Mouse (Mus musculus) lung, embryonic 16.5 days (tissue): ENCODE measurements at regions not wholly inside any gene's neighbourhood (a gene's known extent, or its start where the extent isn't known, plus 50 kb on each side); places are given as distances from the start of the nearest gene placed in this dataset.

Experiments used
- ATAC-seq: fragments of 200-750 bp; cut with Nextera tagmentation; 2 replicates; pipeline ENCODE4 v1.8.0; 2017; ENCODE audit warnings: low read depth, mild to moderate bottlenecking, moderate library complexity
- H3K27ac ChIP-seq: fragments of 300-500 bp; sonication (generic); 2 replicates; pipeline ENCODE4 v1.5.1; 2014; ENCODE audit warnings: mild to moderate bottlenecking, control low read depth, low read length
- H3K27me3 ChIP-seq: fragments of 300-500 bp; sonication (generic); 2 replicates; pipeline ENCODE4 v1.6.1; 2014; ENCODE audit warnings: low read depth, low read length, mixed read lengths; ENCODE audit not compliant: control insufficient read depth, insufficient read depth
- H3K36me3 ChIP-seq: fragments of 300-500 bp; sonication (generic); 2 replicates; pipeline ENCODE4 v1.6.1; 2014; ENCODE audit warnings: low read length; ENCODE audit not compliant: control insufficient read depth, insufficient read depth
- H3K4me1 ChIP-seq: fragments of 300-500 bp; sonication (generic); replicated peaks from 2 replicates; pipeline ENCODE4 v1.6.1; 2014; ENCODE audit warnings: low read length, mixed read lengths; ENCODE audit not compliant: control insufficient read depth, insufficient read depth
- H3K4me2 ChIP-seq: fragments of 300-500 bp; sonication (generic); 2 replicates; pipeline ENCODE4 v1.6.1; 2014; ENCODE audit warnings: low read depth, low read length, control low read depth
- H3K4me3 ChIP-seq: fragments of 300-500 bp; sonication (generic); 2 replicates; pipeline ENCODE4 v1.5.1; 2014; ENCODE audit warnings: mild to moderate bottlenecking, low read length, control low read depth
- H3K9ac ChIP-seq: fragments of 300-500 bp; sonication (generic); 2 replicates; pipeline ENCODE4 v1.6.1; 2014; ENCODE audit warnings: low read length, control low read depth
- H3K9me3 ChIP-seq: fragments of 300-500 bp; sonication (generic); 2 replicates; pipeline ENCODE4 v1.6.1; 2016; ENCODE audit warnings: low read length; ENCODE audit not compliant: control insufficient read depth
- WGBS: fragments of 180-500 bp; shearing (Covaris S2); extraction: QIAGEN DNeasy Blood & Tissue Kit; methylation state at CpG from one replicate; pipeline ENCODE4 v1.1.7; 2014; 5-methylcytosine and 5-hydroxymethylcytosine counted together

DNA sequence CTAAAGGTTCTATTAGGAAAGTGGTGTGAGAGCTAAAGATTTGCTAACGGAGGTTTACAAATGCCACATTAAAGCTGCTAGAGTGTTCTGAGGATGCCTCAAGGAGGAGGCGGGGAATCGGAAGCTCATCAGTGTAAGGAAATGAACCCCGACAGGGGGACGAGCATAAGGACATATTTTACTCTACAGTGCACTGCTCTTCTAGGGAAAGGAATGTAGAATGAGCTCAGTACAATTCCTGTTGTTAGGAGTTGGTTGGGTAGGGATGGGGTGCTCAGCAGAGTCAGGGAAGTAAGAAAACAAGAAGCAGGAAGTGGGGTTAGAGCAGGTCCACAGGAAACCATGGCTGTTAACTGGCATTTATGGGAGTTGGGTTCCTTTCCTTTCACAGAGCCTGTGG lies 54.6 kb downstream of the Mex3b start:
- Histone ChIP-seq H3K4me3 (no peak overlapping the region), H3K9me3 (no peaks in the 10 kb centered on the region), H3K9ac (no peak overlapping the region), H3K4me1 (no peaks in the 10 kb centered on the region), H3K27ac (no peak overlapping the region), H3K27me3 (no peaks in the 10 kb centered on the region), H3K4me2 (no peak overlapping the region), H3K36me3 (no peaks in the 10 kb centered on the region)
- ATAC-seq = no peak
- 59% methylated on average over 5 of the region's 5 CpGs for WGBS

DNA sequence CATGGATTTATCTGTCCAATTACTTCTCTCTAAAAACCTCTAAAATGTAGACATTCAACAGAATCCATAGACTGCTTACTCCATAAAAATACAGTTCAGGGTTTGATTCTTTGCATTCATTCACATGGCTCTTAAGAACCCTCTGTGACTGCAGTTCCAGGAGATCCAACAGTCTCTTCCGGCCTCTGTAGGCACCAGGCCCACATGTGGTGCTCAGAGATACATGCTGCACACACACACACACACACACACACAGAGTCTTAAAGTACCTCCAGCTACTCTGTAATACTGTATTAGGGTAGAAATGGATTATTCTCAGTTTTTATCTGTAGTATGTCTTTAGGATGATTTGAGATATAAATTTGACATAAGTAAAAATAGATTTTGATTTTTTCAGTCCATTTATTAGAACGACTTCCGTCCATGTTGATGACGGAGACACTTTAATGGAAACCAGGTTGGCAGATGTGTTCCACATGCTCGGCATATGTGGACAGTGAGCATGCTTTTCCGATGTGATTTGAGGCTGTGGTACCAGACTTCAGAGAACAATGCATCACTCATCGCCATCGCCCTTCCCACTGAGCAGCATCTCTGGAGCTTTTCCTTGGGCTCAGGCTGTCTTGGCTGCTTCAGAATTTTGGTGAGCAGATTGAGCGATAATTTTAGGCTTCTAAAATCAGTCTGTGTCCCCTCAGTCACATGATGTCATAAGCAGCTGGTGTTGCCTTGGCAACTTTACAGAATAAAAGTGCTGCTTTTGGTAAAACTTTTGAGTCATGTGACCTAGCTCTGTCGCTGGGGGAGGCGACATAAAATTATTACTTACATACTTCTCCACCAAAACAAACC lies 56.3 kb downstream of the Mex3b start:
- 58% methylated on average over 11 of the region's 11 CpGs for WGBS
- no peaks in the 10 kb centered on the region for H3K4me1 ChIP-seq
- H3K27ac ChIP-seq = no peak overlapping the region
- no peaks in the 10 kb centered on the region for H3K36me3 ChIP-seq
- no peak overlapping the region for H3K9ac ChIP-seq
- peak; percentile 34; the same call in 1 of the 2 replicates for ATAC-seq
- no peaks in the 10 kb centered on the region for H3K27me3 ChIP-seq
- no peaks in the 10 kb centered on the region for H3K9me3 ChIP-seq
- H3K4me3 ChIP-seq = no peak overlapping the region
- H3K4me2 ChIP-seq = no peak overlapping the region

DNA sequence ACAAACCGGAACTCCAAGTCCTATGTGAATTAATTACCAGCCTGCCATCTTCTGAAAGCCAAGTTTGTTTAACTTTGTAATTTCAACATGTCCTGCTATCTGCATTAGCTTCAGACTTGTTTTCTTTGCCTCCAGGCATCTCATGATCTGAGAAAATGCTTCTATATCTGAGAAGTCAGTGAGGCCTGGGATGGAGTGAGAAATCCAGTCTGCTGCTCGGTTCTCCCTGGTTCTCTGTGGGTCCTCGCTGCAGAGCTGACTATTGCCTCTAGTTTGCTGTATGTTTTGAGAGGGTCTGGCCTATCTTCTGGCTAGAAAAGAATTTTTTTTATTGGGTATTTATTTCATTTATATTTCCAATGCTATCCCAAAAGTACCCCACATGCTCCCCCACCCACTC lies 57.0 kb downstream of the Mex3b start:
- H3K27me3 ChIP-seq = no peaks in the 10 kb centered on the region
- H3K4me3 ChIP-seq = no peak overlapping the region
- no peak overlapping the region for H3K27ac ChIP-seq
- no peak for ATAC-seq
- WGBS = 52% methylated on average over 3 of the region's 3 CpGs
- no peak overlapping the region for H3K9ac ChIP-seq
- no peaks in the 10 kb centered on the region for H3K36me3 ChIP-seq
- no peak overlapping the region for H3K4me2 ChIP-seq
- no peaks in the 10 kb centered on the region for H3K4me1 ChIP-seq
- H3K9me3 ChIP-seq = no peaks in the 10 kb centered on the region

DNA sequence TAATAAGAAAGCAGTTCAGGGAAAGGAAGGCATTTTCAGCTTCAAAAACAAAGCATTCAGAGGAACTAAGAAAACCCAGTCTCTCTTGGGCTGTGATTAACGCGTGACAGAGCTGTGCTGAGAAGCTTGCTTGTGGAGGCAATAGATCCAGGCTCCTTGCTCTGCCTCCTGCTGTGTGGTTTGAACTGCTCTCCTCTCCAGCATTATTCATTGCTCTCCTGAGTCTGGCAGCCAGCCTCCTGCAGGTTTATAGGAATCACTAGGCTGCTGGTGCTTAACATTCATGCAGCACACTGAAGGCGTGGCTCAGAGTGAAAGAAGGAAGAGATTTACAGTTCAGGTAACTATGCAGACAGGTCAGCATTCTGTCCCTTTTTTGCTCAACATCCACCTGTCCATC lies 71.2 kb downstream of the Mex3b start:
- H3K36me3 ChIP-seq = no peaks in the 10 kb centered on the region
- ATAC-seq = no peak
- no peaks in the 10 kb centered on the region for H3K9me3 ChIP-seq
- H3K27ac ChIP-seq = no peak overlapping the region
- no peak overlapping the region for H3K9ac ChIP-seq
- no peaks in the 10 kb centered on the region for H3K27me3 ChIP-seq
- no peaks in the 10 kb centered on the region for H3K4me1 ChIP-seq
- WGBS = 63% methylated on average over 3 of the region's 3 CpGs
- H3K4me3 ChIP-seq = no peak overlapping the region
- H3K4me2 ChIP-seq = no peak overlapping the region

DNA sequence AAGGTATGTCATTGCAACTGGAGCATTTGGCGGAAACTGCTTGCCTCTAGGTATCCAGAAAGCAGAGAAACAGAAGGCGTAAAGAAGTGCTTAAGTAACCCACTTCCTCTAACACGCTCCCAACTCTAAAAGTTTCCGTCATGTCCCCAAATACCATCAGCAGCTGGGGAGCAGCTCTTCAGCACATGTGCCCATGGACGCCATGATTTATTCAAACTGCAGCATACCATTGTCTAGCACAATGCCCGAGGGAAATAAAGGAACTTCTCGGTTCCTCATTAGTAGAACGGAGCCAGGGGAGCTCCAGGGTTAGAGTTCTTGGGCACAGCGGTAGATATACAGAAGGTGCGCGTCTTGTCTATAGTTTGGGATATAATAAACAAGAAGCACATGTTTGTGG lies 72.4 kb downstream of the Mex3b start:
- no peak for ATAC-seq
- 90% methylated on average over 11 of the region's 11 CpGs for whole genome bisulfite sequencing
- H3K4me2 ChIP-seq = no peak overlapping the region

DNA sequence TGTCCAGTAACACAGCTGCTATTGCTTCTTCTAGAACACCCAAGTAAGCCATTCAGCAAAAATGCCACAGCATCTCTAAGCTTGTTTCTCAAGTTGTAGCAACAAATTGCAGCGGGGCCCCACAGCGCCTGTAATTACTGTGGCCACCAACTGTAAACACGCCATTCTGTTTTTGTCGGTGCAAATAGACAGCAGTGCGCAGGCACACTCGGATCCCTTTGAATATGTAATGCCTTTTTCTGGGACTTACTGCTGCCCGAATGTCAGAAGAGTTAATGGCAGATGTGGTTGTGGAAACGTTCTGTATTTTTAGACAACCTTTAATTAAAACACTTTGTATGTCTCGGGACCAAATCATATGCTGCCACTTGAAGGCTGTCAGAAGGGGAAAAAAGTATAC lies 76.2 kb downstream of the Mex3b start:
- no peak overlapping the region for H3K27ac ChIP-seq
- H3K4me3 ChIP-seq = no peak overlapping the region
- no peak overlapping the region for H3K4me2 ChIP-seq
- peak; percentile 43; the same call in 1 of the 2 replicates for ATAC-seq
- H3K27me3 ChIP-seq = no peaks in the 10 kb centered on the region
- H3K9ac ChIP-seq = no peak overlapping the region
- WGBS = 49% methylated on average over 9 of the region's 9 CpGs
- no peaks in the 10 kb centered on the region for H3K4me1 ChIP-seq
- no peaks in the 10 kb centered on the region for H3K36me3 ChIP-seq
- H3K9me3 ChIP-seq = no peaks in the 10 kb centered on the region

More for the DNA sequence above, 72.4 kb downstream of the Mex3b start:
- Histone ChIP-seq H3K4me3 (no peak overlapping the region), H3K27me3 (no peaks in the 10 kb centered on the region), H3K9me3 (no peaks in the 10 kb centered on the region), H3K27ac (no peak overlapping the region), H3K36me3 (no peaks in the 10 kb centered on the region), H3K9ac (no peak overlapping the region), H3K4me1 (no peaks in the 10 kb centered on the region)

DNA sequence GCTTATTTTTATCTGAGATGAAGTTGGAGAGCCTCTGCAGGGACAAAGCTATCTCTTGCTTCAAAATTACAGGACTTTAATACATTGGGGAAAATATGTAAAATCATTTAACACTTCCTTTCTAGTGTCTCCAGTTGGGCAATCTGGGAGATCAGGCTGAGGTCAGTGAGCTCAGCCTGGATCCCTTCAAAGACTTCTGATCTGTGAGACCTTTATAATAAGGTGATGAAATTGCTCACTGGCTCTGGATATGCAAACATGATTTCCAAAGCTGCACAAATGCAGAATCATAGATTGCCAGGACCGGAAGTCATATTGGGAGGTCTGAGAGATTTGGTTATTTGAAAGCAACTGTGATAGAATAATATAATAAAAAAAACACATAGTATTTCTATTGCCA lies 76.7 kb downstream of the Mex3b start:
- H3K4me2 ChIP-seq = no peak overlapping the region
- H3K27me3 ChIP-seq = no peaks in the 10 kb centered on the region
- 64% methylated on average over 1 of the region's 1 CpGs for WGBS
- H3K4me1 ChIP-seq = no peaks in the 10 kb centered on the region
- H3K9ac ChIP-seq = no peak overlapping the region
- H3K9me3 ChIP-seq = no peaks in the 10 kb centered on the region
- no peak overlapping the region for H3K4me3 ChIP-seq
- H3K36me3 ChIP-seq = no peaks in the 10 kb centered on the region
- ATAC-seq = peak; percentile 62; the same call in 1 of the 2 replicates
- no peak overlapping the region for H3K27ac ChIP-seq

DNA sequence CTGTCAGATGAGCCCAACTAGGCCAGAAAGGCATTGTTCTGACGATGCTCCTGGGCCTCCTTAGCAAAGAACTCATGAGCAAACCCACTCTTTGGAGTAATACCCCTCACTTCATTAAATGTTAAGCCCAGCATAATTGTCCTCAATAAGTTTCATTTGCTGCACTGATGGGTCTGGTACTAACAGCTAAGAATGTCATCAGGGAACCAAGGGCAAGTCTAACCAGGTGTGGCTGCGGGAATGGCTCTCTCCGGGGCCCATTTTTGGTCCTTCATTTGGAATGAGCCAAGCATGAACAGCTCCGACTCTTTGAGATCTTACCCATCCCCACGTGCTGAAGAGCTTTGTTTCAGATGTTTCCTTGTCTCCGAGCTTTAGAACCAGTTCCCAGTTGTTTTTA lies 82.2 kb downstream of the Mex3b start:
- no peaks in the 10 kb centered on the region for H3K9me3 ChIP-seq
- no peaks in the 10 kb centered on the region for H3K4me1 ChIP-seq
- no peak overlapping the region for H3K9ac ChIP-seq
- no peak for ATAC-seq
- H3K27me3 ChIP-seq = no peaks in the 10 kb centered on the region
- WGBS = 81% methylated on average over 6 of the region's 6 CpGs
- H3K4me3 ChIP-seq = no peak overlapping the region
- H3K4me2 ChIP-seq = no peak overlapping the region
- no peak overlapping the region for H3K27ac ChIP-seq
- H3K36me3 ChIP-seq = no peaks in the 10 kb centered on the region

DNA sequence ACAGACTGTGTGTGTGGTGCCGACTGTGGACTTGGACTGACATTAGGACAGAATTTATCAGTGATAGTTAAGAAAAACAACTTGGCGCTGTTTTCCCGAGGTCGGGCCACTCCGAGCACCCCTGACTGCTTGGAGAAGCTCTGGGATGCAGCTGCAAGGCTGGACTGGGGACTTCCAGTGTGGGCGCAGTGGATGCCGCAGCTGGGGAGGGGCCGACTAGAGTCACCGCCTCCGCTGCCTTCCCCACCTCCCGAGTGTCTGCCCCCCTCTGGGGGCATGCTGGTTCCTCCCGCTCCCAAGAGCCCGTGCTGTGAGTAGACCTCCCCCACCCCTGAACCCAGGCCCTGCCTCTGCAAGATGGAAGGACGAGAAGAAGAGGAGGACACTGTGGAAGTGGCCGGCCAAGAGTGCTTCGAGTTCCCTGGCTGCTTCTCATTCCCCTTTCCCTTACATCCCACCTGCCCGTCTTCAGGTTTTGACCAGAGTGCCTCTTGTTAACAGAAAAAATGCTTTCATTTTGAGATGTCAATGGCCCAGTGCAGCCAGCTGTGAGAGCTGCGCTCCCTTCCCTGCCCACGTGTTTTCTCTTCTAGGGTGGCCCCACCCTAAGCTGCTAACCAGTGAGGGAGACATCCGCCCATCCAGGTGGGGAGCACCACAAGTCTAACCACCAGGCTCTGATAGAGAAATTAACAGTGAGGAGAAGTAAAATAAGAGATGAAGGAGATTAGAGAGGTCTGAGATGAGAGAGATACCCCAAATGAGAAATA lies 90.3 kb downstream of the Mex3b start:
- no peaks in the 10 kb centered on the region for H3K9me3 ChIP-seq
- ATAC-seq = peak; percentile 69
- 37% methylated on average over 20 of the region's 20 CpGs for WGBS
- no peaks in the 10 kb centered on the region for H3K36me3 ChIP-seq
- H3K4me1 ChIP-seq = no peaks in the 10 kb centered on the region
- peak overlapping the region; percentile 38 for H3K4me2 ChIP-seq
- no peak overlapping the region for H3K4me3 ChIP-seq
- no peaks in the 10 kb centered on the region for H3K27me3 ChIP-seq
- H3K9ac ChIP-seq = no peak overlapping the region
- no peak overlapping the region for H3K27ac ChIP-seq
